Mouse (Mus musculus) liver, embryonic 14.5 days (tissue): Measurements from ENCODE around the gene Gap43. TPM values are rescaled to one million over a fixed set of nuclear protein-coding genes. Genes with fewer than 3 reads are reported as not detected.

Experiments used
- ATAC-seq: fragments of 200-750 bp; cut with Nextera tagmentation; 2 replicates; pipeline ENCODE4 v1.8.0; 2017; ENCODE audit warnings: moderate number of reproducible peaks, mild to moderate bottlenecking, moderate library complexity; ENCODE audit not compliant: insufficient read depth
- DNase-seq, 3 experiments: peaks; one replicate each; pipeline ENCODE4 v3.0.0-alpha.2; 2012 to 2013; ENCODE audit warnings: low read depth in 3 of 3, low spot score in 3 of 3
- H3K27ac ChIP-seq: fragments of 300-500 bp; sonication (generic); 2 replicates; pipeline ENCODE4 v1.5.1; 2014; ENCODE audit warnings: moderate library complexity, mild to moderate bottlenecking, control low read depth, inconsistent platforms
- H3K27me3 ChIP-seq: fragments of 300-500 bp; sonication (generic); 2 replicates; pipeline ENCODE4 v1.6.1; 2014; ENCODE audit warnings: mild to moderate bottlenecking, low read length, moderate library complexity; ENCODE audit not compliant: control insufficient read depth, insufficient read depth
- H3K36me3 ChIP-seq: fragments of 300-500 bp; sonication (generic); replicated peaks from 2 replicates; pipeline ENCODE4 v1.6.1; 2014; ENCODE audit warnings: low read depth; ENCODE audit not compliant: control insufficient read depth, insufficient read depth
- H3K4me1 ChIP-seq, 2 experiments: fragments of 200-500 bp in 1 of 2; fragments of 300-500 bp in 1 of 2; sonication (generic) in 1 of 2; replicated peaks; 2 replicates each; pipeline ENCODE4 v1.6.1; 2012 to 2014; ENCODE audit warnings: antibody characterized with exemption in 1 of 2, inconsistent platforms in 1 of 2, low read length in 1 of 2; ENCODE audit not compliant: control insufficient read depth in 2 of 2, insufficient read depth in 2 of 2
- H3K4me2 ChIP-seq: fragments of 300-500 bp; sonication (generic); 2 replicates; pipeline ENCODE4 v1.6.1; 2014; ENCODE audit warnings: low read depth, mild to moderate bottlenecking, control low read depth, moderate library complexity
- H3K4me3 ChIP-seq, 2 experiments: fragments of 200-500 bp in 1 of 2; fragments of 300-500 bp in 1 of 2; sonication (generic) in 1 of 2; 2 replicates each; pipeline ENCODE4 v1.5.1; 2012 to 2014; ENCODE audit warnings: low read depth in 2 of 2, low read length in 2 of 2, mild to moderate bottlenecking in 2 of 2, control low read depth in 1 of 2, inconsistent platforms in 1 of 2, moderate library complexity in 1 of 2; ENCODE audit not compliant: insufficient read depth in 1 of 2
- H3K9ac ChIP-seq: fragments of 300-500 bp; sonication (generic); replicated peaks from 2 replicates; pipeline ENCODE4 v1.6.1; 2014; ENCODE audit warnings: mild to moderate bottlenecking, control low read depth, moderate library complexity
- H3K9me3 ChIP-seq: fragments of 300-500 bp; sonication (generic); 2 replicates; pipeline ENCODE4 v1.6.1; 2016; ENCODE audit warnings: low read length, mixed read lengths; ENCODE audit not compliant: control insufficient read depth
- CTCF ChIP-seq: IDR thresholded peaks from 2 replicates; pipeline ENCODE4 v1.5.1; 2016; ENCODE audit warnings: antibody characterized with exemption, low read depth, control low read depth
- EP300 ChIP-seq: IDR thresholded peaks from 2 replicates; pipeline ENCODE4 v1.6.1; 2016; ENCODE audit warnings: antibody characterized with exemption, low read depth
- WGBS: fragments of 180-500 bp; shearing (Covaris S2); extraction: QIAGEN DNeasy Blood & Tissue Kit; methylation state at CpG from one replicate; pipeline ENCODE4 v1.1.7; 2014; ENCODE audit not compliant: insufficient replicate concordance; 5-methylcytosine and 5-hydroxymethylcytosine counted together
- polyA plus RNA-seq, 2 experiments: library from polyadenylated mRNA; depleted of rRNA in 1 of 2; stranded (reverse) in 1 of 2; unstranded in 1 of 2; fragments of >200 nt; fragmentation: Nextera tagmentation in 1 of 2; extraction: Ambion mirVana in 1 of 2; gene quantifications; 2 replicates each; pipeline versions ENCODE4 v1.2.1 to v1.2.3; 2012 to 2014

The Gap43 gene
- polyA plus RNA-seq, 2 experiments: 3.1 to 3.8 TPM

DNA sequence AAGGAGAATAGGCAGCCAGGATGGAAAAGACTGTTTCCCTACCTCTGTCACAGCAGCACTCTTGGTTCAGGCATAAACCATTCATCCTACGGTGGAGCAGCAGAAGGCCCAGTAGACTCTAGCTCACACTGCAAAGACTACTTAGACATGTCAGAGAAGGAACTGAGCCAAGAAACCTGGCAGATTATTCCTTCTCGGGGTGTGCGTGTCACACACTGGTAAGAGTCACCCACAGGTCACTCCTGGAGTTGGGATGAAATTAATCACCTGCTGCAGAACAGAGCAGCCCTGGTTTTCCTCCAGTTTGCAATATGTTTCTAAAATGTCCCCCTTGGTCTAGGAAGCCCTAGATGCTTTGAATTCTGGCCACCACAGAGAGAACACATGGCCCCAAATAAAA lies 56.4 kb downstream of the Gap43 start:
- 77% methylated on average over 3 of the region's 3 CpGs for WGBS
- no peaks in the 10 kb centered on the region for H3K4me1 ChIP-seq
- H3K4me3 ChIP-seq: no peak overlapping the region
- H3K9me3 ChIP-seq: no peaks in the 10 kb centered on the region
- H3K27ac ChIP-seq: no peak overlapping the region
- H3K9ac ChIP-seq: no peak overlapping the region
- TF ChIP-seq CTCF (no peak), EP300 (no peak)
- H3K4me2 ChIP-seq: no peak overlapping the region
- no peak for ATAC-seq
- DNase-seq: no peak
- H3K27me3 ChIP-seq: no peaks in the 10 kb centered on the region
- H3K36me3 ChIP-seq: no peaks in the 10 kb centered on the region

DNA sequence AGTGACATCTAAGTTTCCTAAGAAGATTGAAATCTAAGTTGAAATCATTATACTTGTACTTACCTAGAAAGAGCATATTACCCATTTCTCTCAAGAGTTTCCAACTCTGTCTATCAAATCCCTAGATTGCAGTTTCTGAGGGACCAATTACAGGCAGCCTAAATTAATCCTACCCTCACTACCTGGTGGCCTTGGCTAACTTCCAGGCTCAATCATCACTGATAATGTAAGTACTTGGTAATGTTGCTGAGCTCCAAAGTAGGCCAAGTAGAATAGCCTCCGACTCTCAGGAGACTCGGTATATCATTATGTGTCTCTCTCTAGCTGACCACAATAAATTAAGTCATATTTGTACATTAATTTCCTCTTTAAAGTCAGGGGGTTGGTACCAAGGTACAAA lies 62.7 kb downstream of the Gap43 start:
- WGBS: 62% methylated on average over 2 of the region's 2 CpGs
- no peak for ATAC-seq

DNA sequence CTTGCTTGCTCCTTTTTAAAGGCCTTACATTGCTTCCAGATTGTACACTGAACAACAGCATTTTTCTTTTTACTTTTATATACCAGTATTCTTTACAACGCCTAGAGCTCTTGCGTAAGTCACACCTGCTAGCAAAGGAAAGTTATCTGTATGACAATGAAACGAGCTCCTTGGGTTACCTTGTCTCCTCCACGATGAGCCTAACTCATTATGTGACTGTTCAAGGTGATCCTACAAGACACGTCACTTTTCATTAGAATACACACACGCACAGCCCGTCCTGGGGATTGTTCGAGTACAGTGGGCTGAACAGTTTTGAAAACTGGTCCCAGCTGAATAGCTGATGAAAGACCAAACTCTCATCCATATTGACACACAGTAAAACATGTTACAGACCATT lies 63.2 kb downstream of the Gap43 start:
- WGBS: 56% methylated on average over 8 of the region's 8 CpGs
- DNase-seq: no peak
- no peak for ATAC-seq
- Histone ChIP-seq H3K36me3 (no peaks in the 10 kb centered on the region), H3K27me3 (no peaks in the 10 kb centered on the region), H3K4me1 (no peaks in the 10 kb centered on the region), H3K4me2 (no peak overlapping the region), H3K27ac (no peak overlapping the region), H3K9me3 (no peaks in the 10 kb centered on the region), H3K9ac (no peak overlapping the region), H3K4me3 (no peak overlapping the region)
- no peak for TF ChIP-seq CTCF
- no peak for TF ChIP-seq EP300

More for the DNA sequence above, 62.7 kb downstream of the Gap43 start:
- Histone ChIP-seq H3K9ac (no peak overlapping the region), H3K4me3 (no peak overlapping the region), H3K27ac (no peak overlapping the region), H3K36me3 (no peaks in the 10 kb centered on the region), H3K4me2 (no peak overlapping the region), H3K9me3 (no peaks in the 10 kb centered on the region), H3K4me1 (no peaks in the 10 kb centered on the region), H3K27me3 (no peaks in the 10 kb centered on the region)
- no peak for DNase-seq
- no peak for TF ChIP-seq CTCF
- TF ChIP-seq EP300: no peak

DNA sequence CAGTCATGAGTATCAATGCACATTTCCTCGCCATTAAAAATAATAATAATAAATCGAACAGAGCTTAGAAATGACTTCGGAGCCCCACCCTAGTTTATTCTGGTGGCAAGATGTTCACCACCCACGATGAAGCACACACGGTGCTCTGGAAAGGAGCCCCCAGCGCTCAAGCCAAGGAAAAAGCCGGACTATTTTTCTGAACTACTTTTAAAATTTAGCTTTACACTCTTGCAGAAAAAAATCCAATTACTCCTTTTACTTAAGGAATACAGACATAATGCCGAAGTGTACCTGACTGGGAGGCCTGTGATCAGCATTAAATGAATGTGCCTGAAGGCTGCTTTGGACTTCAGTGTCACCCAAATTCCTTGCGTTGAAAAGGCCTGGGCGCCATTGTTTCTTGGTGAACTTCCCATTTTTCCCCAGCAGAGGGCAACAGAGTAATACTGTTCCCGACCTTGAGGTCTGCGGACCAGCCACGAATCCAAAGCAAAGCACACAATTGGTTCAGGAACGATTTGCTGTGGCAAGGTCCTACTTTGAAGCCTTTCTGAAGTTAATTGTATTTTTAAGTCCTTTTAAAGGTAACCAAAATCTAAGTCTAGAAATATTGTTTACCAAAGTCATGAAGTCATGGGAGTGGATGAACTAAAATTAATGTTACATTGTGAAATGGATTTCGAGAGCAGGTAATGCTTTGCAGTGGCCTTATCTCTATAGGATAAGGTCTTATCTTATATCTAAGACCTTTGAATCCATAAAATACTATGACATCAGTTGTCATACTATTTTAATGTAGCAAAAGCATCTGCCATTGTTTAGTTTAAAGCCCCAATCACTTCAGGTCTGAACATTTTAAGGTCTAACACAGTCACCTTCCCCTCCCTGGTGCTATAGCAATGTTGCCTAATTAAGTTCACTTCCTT lies 64.0 kb downstream of the Gap43 start:
- Histone ChIP-seq H3K9me3 (no peaks in the 10 kb centered on the region), H3K4me1 (no peaks in the 10 kb centered on the region), H3K4me2 (no peak overlapping the region), H3K4me3 (no peak overlapping the region), H3K9ac (no peak overlapping the region), H3K36me3 (no peaks in the 10 kb centered on the region), H3K27ac (no peak overlapping the region), H3K27me3 (no peaks in the 10 kb centered on the region)
- no peak for ATAC-seq
- WGBS: 32% methylated on average over 15 of the region's 15 CpGs
- DNase-seq: peak in 2 of 3 experiments; percentile 2 to 9
- peak; percentile 78 for TF ChIP-seq CTCF
- TF ChIP-seq EP300: no peak

DNA sequence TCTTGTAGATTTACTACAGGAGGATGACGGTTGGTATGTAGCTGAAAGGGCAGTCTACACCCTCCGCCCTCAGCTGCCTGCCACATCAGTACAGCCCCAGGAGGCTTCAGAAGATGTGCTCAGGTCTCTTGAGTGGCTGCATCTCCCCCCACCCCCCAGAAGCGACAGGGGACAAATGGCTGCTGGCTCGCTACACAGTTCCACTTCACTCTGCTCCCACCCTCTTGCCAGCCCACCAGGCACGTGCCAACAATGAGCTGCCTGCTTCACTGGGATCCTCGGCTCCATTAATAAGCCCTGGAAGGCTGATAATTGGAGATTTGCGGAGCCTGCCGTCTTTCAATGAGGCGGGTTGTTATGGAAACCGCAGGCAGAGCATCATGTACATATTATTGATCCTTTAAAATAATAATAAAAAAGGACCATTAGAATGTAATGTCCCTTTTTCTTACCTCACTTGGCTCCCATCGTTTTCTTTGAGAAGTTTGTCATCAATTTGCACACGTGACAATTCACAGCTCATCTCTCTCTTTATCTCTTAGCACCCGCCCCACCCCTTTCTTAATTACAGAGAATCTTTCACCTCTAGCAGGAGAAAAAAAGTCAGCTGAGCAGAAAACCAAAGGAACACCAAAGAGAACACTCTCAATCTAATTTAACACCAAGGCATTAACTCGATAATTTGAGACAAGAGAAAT lies 64.8 kb downstream of the Gap43 start:
- WGBS: 47% methylated on average over 14 of the region's 14 CpGs
- Histone ChIP-seq H3K4me1 (no peaks in the 10 kb centered on the region), H3K4me3 (no peak overlapping the region), H3K9ac (no peak overlapping the region), H3K9me3 (no peaks in the 10 kb centered on the region), H3K27ac (no peak overlapping the region), H3K4me2 (no peak overlapping the region), H3K27me3 (no peaks in the 10 kb centered on the region), H3K36me3 (no peaks in the 10 kb centered on the region)
- no peak for DNase-seq
- no peak for ATAC-seq
- TF ChIP-seq CTCF (no peak), EP300 (no peak)
